Mouse (Mus musculus): ENCODE measurements around the gene Cd59b.

The Cd59b gene

GRCm38 (mm10) chr2:104069704-104070185 lies at the start of gene Cd59b:
Cd59b (plus strand) TSS chr2:104069849.
- peak; percentile 63 for DNase-seq (ENCODE audit: low read depth, low spot score)

GRCm38 (mm10) chr2:104023096-104023495 lies 46.6 kb upstream of the Cd59b start:
- no peak for DNase-seq (ENCODE audit: low read depth, low spot score)

GRCm38 (mm10) chr2:104024656-104025055 lies 45.0 kb upstream of the Cd59b start:
- DNase-seq (ENCODE audit: low read depth, low spot score) = no peak

- DNase-seq (ENCODE audit: low read depth, low spot score) = peak; percentile 78
Measured at GRCm38 (mm10) chr2:104027458-104028138, 42.1 kb upstream of the Cd59b start, which contains the start of gene Fbxo3. Fbxo3 (plus strand) TSS chr2:104027721.

GRCm38 (mm10) chr2:104028139-104028723 lies 41.4 kb upstream of the Cd59b start, which contains the start of gene 4931422A03Rik:
4931422A03Rik (minus strand) TSS chr2:104028361.
- peak; percentile 34 for DNase-seq (ENCODE audit: low read depth, low spot score)

GRCm38 (mm10) chr2:104029074-104029473 lies 40.6 kb upstream of the Cd59b start:
- DNase-seq (ENCODE audit: low read depth, low spot score) = peak; percentile 27

- no peak for DNase-seq (ENCODE audit: low read depth, low spot score)
Measured at GRCm38 (mm10) chr2:104030381-104030780, 39.3 kb upstream of the Cd59b start.

- DNase-seq (ENCODE audit: low read depth, low spot score) = no peak
Measured at GRCm38 (mm10) chr2:104032056-104032455, 37.6 kb upstream of the Cd59b start.

- DNase-seq (ENCODE audit: low read depth, low spot score) = peak; percentile 79
Measured at GRCm38 (mm10) chr2:104034832-104035472, 34.7 kb upstream of the Cd59b start.

- DNase-seq (ENCODE audit: low read depth, low spot score) = no peak
Measured at GRCm38 (mm10) chr2:104035595-104035994, 34.1 kb upstream of the Cd59b start.

- DNase-seq (ENCODE audit: low read depth, low spot score) = no peak
Measured at GRCm38 (mm10) chr2:104036316-104036715, 33.3 kb upstream of the Cd59b start.

GRCm38 (mm10) chr2:104038236-104038635 lies 31.4 kb upstream of the Cd59b start:
- DNase-seq (ENCODE audit: low read depth, low spot score) = no peak

GRCm38 (mm10) chr2:104041632-104042031 lies 28.0 kb upstream of the Cd59b start:
- no peak for DNase-seq (ENCODE audit: low read depth, low spot score)

GRCm38 (mm10) chr2:104042766-104043165 lies 26.9 kb upstream of the Cd59b start:
- DNase-seq (ENCODE audit: low read depth, low spot score) = no peak

- no peak for DNase-seq (ENCODE audit: low read depth, low spot score)
Measured at GRCm38 (mm10) chr2:104043624-104044478, 25.8 kb upstream of the Cd59b start.

- DNase-seq (ENCODE audit: low read depth, low spot score) = no peak
Measured at GRCm38 (mm10) chr2:104044479-104045080, 25.1 kb upstream of the Cd59b start.

- no peak for DNase-seq (ENCODE audit: low read depth, low spot score)
Measured at GRCm38 (mm10) chr2:104058381-104058780, 11.3 kb upstream of the Cd59b start.

GRCm38 (mm10) chr2:104058954-104059353 lies 10.7 kb upstream of the Cd59b start:
- no peak for DNase-seq (ENCODE audit: low read depth, low spot score)

GRCm38 (mm10) chr2:104059786-104060185 lies 9.9 kb upstream of the Cd59b start:
- DNase-seq (ENCODE audit: low read depth, low spot score) = no peak

GRCm38 (mm10) chr2:104060996-104061395 lies 8.7 kb upstream of the Cd59b start:
- no peak for DNase-seq (ENCODE audit: low read depth, low spot score)

GRCm38 (mm10) chr2:104062665-104063064 lies 7.0 kb upstream of the Cd59b start:
- DNase-seq (ENCODE audit: low read depth, low spot score) = no peak

All from c-Kit-negative CD71-positive TER-119-positive erythroid progenitor cells, embryonic 14.5 days (primary cell).